Mouse (Mus musculus): ENCODE data around the gene Dnajc3. TPM values are rescaled to one million over a fixed set of nuclear protein-coding genes. Genes with fewer than 3 reads are reported as not detected.

Gene Dnajc3
- polyA plus RNA-seq, 1 experiment from 2014 or later: 22.6 TPM

- H3K4me2 ChIP-seq: no peak overlapping the region
- H3K36me3 ChIP-seq: peaks cover 25% of the 10 kb centered on the region
- no peak overlapping the region for H3K4me3 ChIP-seq (replicated peaks)
- peak; percentile 46; the same call in 1 of the 2 replicates for ATAC-seq (ENCODE audit: low FRiP score)
- H3K9me3 ChIP-seq (replicated peaks): no peaks in the 10 kb centered on the region
- H3K27ac ChIP-seq (replicated peaks): no peak overlapping the region
- 55% methylated on average over 13 of the region's 13 CpGs for WGBS
- no peaks in the 10 kb centered on the region for H3K4me1 ChIP-seq
- H3K9ac ChIP-seq (replicated peaks): no peak overlapping the region
- no peaks in the 10 kb centered on the region for H3K27me3 ChIP-seq (replicated peaks)
Observed at GRCm38 (mm10) chr14:118987523-118988496, 50.0 kb downstream of the Dnajc3 start.

GRCm38 (mm10) chr14:118995226-118995925, 57.6 kb downstream of the Dnajc3 start:
- no peaks in the 10 kb centered on the region for H3K9me3 ChIP-seq (replicated peaks)
- WGBS: 77% methylated on average over 9 of the region's 9 CpGs
- H3K4me3 ChIP-seq (replicated peaks): no peak overlapping the region
- no peak overlapping the region for H3K4me2 ChIP-seq
- no peaks in the 10 kb centered on the region for H3K4me1 ChIP-seq
- no peaks in the 10 kb centered on the region for H3K27me3 ChIP-seq (replicated peaks)
- H3K9ac ChIP-seq (replicated peaks): no peak overlapping the region
- peak overlapping the region; percentile 23; the same call in 1 of the 2 replicates for H3K27ac ChIP-seq (replicated peaks)
- peaks cover 48% of the 10 kb centered on the region for H3K36me3 ChIP-seq
- no peak for ATAC-seq (ENCODE audit: low FRiP score)

- Histone ChIP-seq H3K27me3 (replicated peaks) (no peaks in the 10 kb centered on the region), H3K27ac (replicated peaks) (no peak overlapping the region), H3K36me3 (peaks cover 22% of the 10 kb centered on the region), H3K9me3 (replicated peaks) (no peaks in the 10 kb centered on the region), H3K9ac (replicated peaks) (no peak overlapping the region), H3K4me1 (peaks cover 14% of the 10 kb centered on the region), H3K4me3 (replicated peaks) (no peak overlapping the region), H3K4me2 (no peak overlapping the region)
- no peak for ATAC-seq (ENCODE audit: low FRiP score)
Observed at GRCm38 (mm10) chr14:119003320-119003719, 65.5 kb downstream of the Dnajc3 start.

GRCm38 (mm10) chr14:119005834-119006233, 68.1 kb downstream of the Dnajc3 start:
- Histone ChIP-seq H3K9me3 (replicated peaks) (no peaks in the 10 kb centered on the region), H3K4me3 (replicated peaks) (peak overlapping the region; percentile 16), H3K27me3 (replicated peaks) (no peaks in the 10 kb centered on the region), H3K36me3 (peaks cover 15% of the 10 kb centered on the region), H3K9ac (replicated peaks) (peak overlapping the region; percentile 20; the same call in 1 of the 2 replicates), H3K4me2 (peak overlapping the region; percentile 87), H3K4me1 (peaks cover 14% of the 10 kb centered on the region), H3K27ac (replicated peaks) (peak overlapping the region; percentile 77)
- ATAC-seq (ENCODE audit: low FRiP score): no peak
- WGBS: 3% methylated on average over 5 of the region's 5 CpGs

- 1% methylated on average over 49 of the region's 49 CpGs for WGBS
- no peaks in the 10 kb centered on the region for H3K27me3 ChIP-seq (replicated peaks)
- H3K9ac ChIP-seq (replicated peaks): peak overlapping the region; percentile 47
- H3K4me3 ChIP-seq (replicated peaks): peak overlapping the region; percentile 44
- H3K4me2 ChIP-seq: peak overlapping the region; percentile 87
- peak; percentile 37; the same call in 1 of the 2 replicates for ATAC-seq (ENCODE audit: low FRiP score)
- H3K27ac ChIP-seq (replicated peaks): peak overlapping the region; percentile 74
- H3K36me3 ChIP-seq: peaks cover 9% of the 10 kb centered on the region
- H3K9me3 ChIP-seq (replicated peaks): no peaks in the 10 kb centered on the region
- H3K4me1 ChIP-seq: peaks cover 14% of the 10 kb centered on the region
Observed at GRCm38 (mm10) chr14:119006441-119007102, 68.8 kb downstream of the Dnajc3 start.

- under 1% methylated on average over 13 of the region's 13 CpGs for WGBS
- ATAC-seq (ENCODE audit: low FRiP score): peak; percentile 99
Observed at GRCm38 (mm10) chr14:119007103-119007951, 69.6 kb downstream of the Dnajc3 start.

GRCm38 (mm10) chr14:119008031-119008590, 70.3 kb downstream of the Dnajc3 start:
- H3K4me1 ChIP-seq: peaks cover 22% of the 10 kb centered on the region
- WGBS: 52% methylated on average over 7 of the region's 7 CpGs
- H3K36me3 ChIP-seq: 0 out of 2 replicates have a peak, but pooled peaks cover 2% of the 10 kb centered on the region
- H3K27ac ChIP-seq (replicated peaks): peak overlapping the region; percentile 74
- H3K9ac ChIP-seq (replicated peaks): peak overlapping the region; percentile 39
- peak overlapping the region; percentile 87 for H3K4me2 ChIP-seq
- no peaks in the 10 kb centered on the region for H3K9me3 ChIP-seq (replicated peaks)
- no peaks in the 10 kb centered on the region for H3K27me3 ChIP-seq (replicated peaks)
- H3K4me3 ChIP-seq (replicated peaks): peak overlapping the region; percentile 44
- ATAC-seq (ENCODE audit: low FRiP score): no peak

More at GRCm38 (mm10) chr14:119007103-119007951, 69.6 kb downstream of the Dnajc3 start:
- H3K4me2 ChIP-seq: peak overlapping the region; percentile 87
- no peaks in the 10 kb centered on the region for H3K27me3 ChIP-seq (replicated peaks)
- H3K9ac ChIP-seq (replicated peaks): peak overlapping the region; percentile 47
- H3K27ac ChIP-seq (replicated peaks): peak overlapping the region; percentile 74
- peaks cover 6% of the 10 kb centered on the region; the same call in 1 of the 2 replicates for H3K36me3 ChIP-seq
- H3K4me3 ChIP-seq (replicated peaks): peak overlapping the region; percentile 44
- no peaks in the 10 kb centered on the region for H3K9me3 ChIP-seq (replicated peaks)
- H3K4me1 ChIP-seq: peaks cover 16% of the 10 kb centered on the region

- H3K9me3 ChIP-seq (replicated peaks): no peaks in the 10 kb centered on the region
- H3K27ac ChIP-seq (replicated peaks): no peak overlapping the region
- no peaks in the 10 kb centered on the region for H3K27me3 ChIP-seq (replicated peaks)
- 98% methylated on average over 2 of the region's 2 CpGs for WGBS
- no peak overlapping the region for H3K4me3 ChIP-seq (replicated peaks)
- peaks cover 22% of the 10 kb centered on the region for H3K4me1 ChIP-seq
- ATAC-seq (ENCODE audit: low FRiP score): no peak
- no peak overlapping the region for H3K4me2 ChIP-seq
- H3K36me3 ChIP-seq: 0 out of 2 replicates have a peak, but pooled peaks cover 2% of the 10 kb centered on the region
- no peak overlapping the region for H3K9ac ChIP-seq (replicated peaks)
Observed at GRCm38 (mm10) chr14:119009531-119009930, 71.8 kb downstream of the Dnajc3 start.

- peaks cover 7% of the 10 kb centered on the region; the same call in 1 of the 2 replicates for H3K36me3 ChIP-seq
- H3K4me2 ChIP-seq: peak overlapping the region; percentile 51
- peak overlapping the region; percentile 19 for H3K4me3 ChIP-seq (replicated peaks)
- peaks cover 13% of the 10 kb centered on the region for H3K4me1 ChIP-seq
- WGBS: 48% methylated on average over 23 of the region's 23 CpGs
- no peaks in the 10 kb centered on the region for H3K9me3 ChIP-seq (replicated peaks)
- peak; percentile 93 for ATAC-seq (ENCODE audit: low FRiP score)
- peak overlapping the region; percentile 74 for H3K27ac ChIP-seq (replicated peaks)
- H3K9ac ChIP-seq (replicated peaks): 0 out of 2 replicates have a peak overlapping the region, but pooled peaks have one; percentile 14
- no peaks in the 10 kb centered on the region for H3K27me3 ChIP-seq (replicated peaks)
Observed at GRCm38 (mm10) chr14:119012607-119013431, 75.0 kb downstream of the Dnajc3 start.

Data from neural tube, embryonic 15.5 days (tissue).